Mouse (Mus musculus): Measurements from ENCODE around the gene Steap3.

Gene Steap3

DNA sequence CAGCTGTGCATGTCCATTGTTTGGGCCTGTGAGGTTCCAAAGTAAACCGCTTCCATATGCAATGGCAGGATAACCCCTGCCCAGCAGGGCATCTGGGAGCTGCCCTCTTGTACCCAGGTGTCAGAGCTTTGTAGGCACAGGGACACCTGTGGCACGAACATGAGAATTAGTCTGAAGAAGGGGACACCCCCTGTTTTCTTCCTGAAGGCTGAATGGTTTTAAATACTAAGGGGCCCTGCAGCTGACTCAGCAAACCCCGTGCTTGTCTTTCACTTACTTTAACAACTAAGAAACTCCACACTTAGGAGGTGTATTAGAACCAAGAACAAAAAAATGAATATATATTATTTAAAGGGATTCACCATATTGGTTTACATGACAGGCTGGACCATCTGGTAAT lies 74.4 kb downstream of the Steap3 start:
- no peak for DNase-seq (ENCODE audit: low spot score in 2 of 2)

DNA sequence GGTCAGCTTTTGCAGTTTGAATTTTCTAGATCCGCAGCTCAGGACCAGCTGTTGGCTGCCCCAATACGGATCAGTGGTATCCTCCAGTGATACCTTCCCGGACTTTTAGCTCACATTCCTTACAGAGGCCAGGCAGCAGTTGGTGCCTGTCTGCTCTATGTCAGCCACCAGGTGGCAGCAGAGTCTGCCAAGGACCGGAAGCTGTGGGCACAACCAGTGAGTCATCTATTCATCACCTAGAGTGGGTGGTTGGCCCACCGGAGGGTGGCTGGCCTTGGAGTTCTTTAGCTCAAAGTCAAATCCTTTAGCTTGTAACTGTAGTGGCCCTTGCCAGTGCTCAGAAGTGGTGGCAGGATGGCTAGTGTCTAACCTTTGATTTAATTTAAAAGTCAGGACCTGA lies 75.3 kb downstream of the Steap3 start:
- peak; percentile 84 to 86 for DNase-seq (ENCODE audit: low spot score in 2 of 2)

DNA sequence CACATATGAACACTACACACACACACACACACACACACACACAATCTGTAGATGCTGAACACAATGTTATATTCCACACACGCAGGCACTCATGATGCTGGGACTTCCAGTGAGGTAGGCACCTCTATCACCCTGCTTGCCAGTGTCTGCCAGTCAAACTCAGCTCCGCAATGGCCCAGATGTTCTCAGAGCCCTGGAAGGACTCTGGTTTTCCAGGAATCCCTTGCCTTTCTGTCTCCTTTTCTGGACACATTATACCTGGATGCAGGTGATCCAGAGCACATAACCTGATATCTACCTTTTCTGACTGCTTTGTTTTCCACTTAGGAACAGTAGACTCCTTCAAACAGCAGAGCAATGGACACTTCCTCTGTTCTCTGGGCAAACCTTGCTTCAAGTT lies 75.8 kb downstream of the Steap3 start:
- no peak for DNase-seq (ENCODE audit: low spot score in 2 of 2)

DNA sequence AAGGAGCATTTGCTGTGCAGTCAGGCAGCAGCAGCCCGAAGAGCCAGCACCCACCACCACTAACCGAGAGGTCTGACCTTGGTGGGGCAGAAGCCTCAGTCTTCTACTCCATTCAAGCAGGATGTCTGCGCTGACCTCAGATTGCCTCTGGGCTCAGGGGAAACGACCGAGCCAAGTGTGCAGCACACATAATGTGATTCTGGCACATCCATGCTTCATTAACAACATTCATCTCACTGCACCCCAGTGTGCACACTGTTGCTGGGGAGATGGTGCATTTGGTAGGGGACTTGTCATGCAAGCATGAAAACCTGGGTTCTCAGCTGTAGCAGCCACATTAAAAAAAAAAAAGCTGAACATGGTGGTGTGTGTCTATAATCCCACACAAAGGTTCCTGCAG lies 76.6 kb downstream of the Steap3 start:
- no peak for DNase-seq (ENCODE audit: low spot score in 2 of 2)

DNA sequence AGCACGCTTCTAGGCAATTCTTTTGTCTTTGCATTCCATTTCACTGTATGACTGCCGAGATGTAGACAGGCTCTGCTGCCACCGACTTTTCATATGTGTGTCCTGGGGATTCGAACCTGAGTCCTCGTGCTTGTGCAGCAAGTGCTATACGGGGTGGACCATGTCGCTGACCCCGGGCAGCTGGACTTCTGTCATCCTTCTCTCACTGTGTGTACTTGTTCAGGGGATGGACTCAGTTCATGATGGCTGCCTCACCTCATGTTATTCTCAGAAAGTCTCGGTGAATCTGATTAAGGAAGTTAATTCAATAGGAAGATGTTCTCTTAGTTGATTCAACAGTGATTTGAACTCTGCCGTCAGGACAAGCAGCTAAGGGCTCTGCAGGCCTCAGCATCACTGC lies 78.9 kb downstream of the Steap3 start:
- DNase-seq (ENCODE audit: low spot score in 2 of 2): no peak

DNA sequence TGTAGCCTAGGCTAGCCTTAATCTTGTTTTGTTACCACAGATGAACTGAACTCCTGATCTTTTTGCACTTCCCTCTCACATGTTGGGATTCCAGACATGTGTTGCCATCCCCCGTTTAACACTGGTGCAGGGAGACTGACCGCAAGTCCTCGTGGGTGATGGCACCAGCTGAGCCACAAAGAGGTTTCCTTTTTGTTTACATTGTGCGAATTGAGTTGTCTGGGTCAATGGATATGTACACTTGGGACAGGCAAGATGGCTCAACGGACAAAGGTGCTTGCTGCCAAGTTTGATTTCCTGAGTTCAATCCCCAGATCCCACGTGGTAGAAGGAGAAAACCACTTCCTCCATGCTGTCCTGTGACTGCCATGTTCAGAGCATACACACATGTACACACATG lies 80.2 kb downstream of the Steap3 start:
- no peak for DNase-seq (ENCODE audit: low spot score in 2 of 2)

DNA sequence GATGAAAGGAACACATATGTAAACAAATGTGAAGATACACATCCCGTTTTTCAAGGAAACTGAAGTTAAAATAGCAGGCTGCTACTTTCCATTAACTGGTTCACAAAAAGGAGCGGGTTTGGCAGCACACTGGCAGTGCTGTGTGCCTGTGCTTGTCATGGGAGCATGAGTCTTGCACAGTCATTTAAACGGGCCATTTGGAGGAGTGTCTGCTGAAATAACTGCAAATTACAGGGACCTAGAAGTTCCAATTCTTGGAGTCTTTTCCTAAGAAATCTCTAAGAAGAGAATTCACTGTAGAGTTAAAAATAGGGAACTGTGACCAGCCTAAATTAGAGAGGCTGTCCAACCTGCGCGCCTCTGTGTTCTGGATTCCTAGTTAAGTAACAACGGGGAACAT lies 81.6 kb downstream of the Steap3 start:
- DNase-seq (ENCODE audit: low spot score in 2 of 2): peak; percentile 30 to 35

DNA sequence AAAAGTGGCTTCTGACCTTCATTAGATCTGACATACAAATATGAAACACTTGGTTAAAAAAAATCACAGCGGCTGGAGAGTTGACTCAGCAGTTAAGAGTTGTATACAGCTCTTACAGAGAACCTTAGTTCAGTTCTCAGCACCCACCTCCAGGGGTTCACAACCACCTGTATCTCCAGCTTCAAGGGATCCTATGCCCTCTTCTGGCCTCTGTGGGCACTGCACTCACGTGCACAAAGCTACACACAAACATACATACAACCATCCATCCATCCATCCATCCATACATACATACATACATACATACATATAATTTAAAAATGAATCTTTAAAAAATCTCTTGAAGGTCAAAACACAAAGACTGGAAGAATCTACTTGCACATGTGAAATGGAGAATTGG lies 82.2 kb downstream of the Steap3 start:
- no peak for DNase-seq (ENCODE audit: low spot score in 2 of 2)

DNA sequence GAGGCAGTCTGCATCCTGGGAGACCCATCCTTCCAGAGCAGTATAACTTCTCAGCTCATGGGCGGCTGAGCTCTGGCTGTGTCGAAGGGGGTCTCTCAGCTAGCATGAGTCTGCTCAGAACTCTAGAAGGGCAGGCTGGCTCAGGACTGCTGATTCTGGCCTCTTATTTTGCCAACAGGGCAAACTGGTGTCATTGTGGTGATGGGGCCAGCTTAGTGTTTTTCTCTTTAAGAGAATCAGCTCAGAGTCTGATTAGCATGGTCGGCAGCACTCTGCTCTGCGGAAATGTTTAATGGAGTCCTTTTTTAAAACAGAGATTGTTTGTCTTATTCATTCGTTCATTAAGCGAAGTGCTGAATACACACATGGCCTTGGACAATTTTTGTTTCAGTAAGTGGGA lies 83.3 kb downstream of the Steap3 start:
- DNase-seq (ENCODE audit: low spot score in 2 of 2): peak in 1 of 2 experiments; percentile 20

DNA sequence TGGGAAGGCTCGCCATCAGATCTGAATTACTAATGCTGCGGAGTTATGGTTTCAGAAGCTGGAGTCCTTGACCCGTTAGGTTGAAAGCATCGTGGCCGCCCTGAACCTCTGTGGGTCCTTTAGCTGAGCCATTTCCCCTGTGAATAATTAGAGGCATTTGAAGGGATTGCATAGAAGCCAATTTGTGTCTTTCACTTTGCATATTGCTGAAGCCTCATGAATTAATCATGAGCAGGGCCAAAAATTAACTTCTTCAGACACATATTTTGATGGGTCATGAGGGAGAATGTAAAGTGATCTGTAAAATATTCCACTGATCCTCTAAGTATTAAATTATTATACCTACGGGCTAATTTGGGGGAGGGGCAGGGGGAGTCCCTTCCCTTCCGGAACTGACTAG lies 85.4 kb downstream of the Steap3 start:
- no peak for DNase-seq (ENCODE audit: low spot score in 2 of 2)

DNA sequence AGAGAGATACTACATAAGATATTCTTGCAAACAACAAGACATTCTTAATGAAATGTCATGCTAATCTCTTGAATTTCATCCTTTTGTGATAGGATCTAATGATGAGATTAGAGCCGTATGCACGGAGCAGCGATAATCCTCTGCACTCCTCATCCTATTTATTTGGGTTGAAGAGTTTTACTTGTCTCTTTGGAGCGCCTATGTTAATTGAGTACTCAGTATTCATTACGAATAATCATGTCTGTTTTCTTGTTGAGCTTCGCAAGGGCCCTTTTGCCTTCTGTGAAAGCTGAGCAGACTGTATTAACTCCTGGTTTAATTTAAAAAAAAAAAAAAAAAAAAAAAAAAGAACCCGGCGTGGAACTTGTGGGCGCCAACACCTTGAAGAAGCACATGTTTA lies 85.8 kb downstream of the Steap3 start:
- DNase-seq (ENCODE audit: low spot score in 2 of 2): no peak

DNA sequence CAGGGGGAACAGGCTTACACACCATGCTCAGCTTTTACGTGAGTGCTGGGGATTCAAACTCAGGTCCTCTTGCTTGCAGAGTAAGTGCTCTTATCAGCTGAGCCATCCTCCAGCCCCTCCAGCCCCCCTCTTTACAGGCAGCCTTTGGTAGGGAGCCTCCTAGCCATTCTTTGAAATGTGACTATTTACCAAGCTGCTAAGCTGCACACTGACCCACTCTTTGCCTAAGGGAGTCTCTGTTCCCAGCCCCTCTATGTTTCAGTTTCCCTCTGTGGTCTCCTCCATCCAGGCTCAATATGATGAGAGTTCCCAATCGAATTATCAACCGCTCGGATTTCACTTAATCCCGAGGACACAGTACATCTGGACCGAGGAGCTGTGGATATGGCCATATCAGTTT lies 86.3 kb downstream of the Steap3 start:
- no peak for DNase-seq (ENCODE audit: low spot score in 2 of 2)

DNA sequence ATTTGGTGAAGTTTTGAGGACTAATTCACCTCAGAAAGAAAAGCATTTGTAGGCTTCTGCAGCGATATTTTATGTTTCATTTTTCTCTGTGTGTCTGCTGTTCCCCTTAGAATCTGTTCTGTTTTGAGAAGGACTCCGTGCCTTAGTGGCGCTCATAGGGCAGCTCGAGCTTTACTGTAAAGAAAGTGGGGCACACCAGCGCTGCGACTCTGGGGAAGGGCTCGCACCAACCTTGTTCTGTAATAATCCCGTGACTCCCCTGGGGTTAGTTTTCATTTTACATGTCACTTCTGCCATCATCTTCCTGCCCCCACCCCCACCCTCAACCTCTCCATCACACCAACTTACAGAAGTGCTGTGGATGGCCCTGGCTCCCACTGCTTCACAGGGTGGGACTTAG lies 95.4 kb downstream of the Steap3 start:
- no peak for DNase-seq (ENCODE audit: low spot score in 2 of 2)

DNA sequence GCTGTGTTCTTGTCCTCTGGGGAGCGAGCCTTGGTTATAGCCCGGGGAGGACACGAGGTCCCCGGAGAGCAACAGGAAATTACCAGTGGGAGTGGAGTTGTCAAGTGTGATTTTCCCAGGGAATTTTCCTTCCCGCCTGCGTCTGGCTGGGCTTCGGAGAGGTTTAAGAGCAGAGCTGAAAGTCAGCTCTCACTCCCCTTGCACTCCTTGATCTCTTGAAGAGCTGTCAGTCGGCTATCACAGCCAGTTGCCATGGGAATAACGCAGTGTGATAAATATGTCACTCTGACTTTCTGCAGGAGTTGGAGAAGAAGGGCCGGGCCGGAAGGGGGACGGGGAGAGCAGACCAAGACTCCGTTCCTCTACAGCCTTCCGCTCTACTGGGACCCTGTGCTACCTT lies 96.2 kb downstream of the Steap3 start:
- DNase-seq (ENCODE audit: low spot score in 2 of 2): no peak

DNA sequence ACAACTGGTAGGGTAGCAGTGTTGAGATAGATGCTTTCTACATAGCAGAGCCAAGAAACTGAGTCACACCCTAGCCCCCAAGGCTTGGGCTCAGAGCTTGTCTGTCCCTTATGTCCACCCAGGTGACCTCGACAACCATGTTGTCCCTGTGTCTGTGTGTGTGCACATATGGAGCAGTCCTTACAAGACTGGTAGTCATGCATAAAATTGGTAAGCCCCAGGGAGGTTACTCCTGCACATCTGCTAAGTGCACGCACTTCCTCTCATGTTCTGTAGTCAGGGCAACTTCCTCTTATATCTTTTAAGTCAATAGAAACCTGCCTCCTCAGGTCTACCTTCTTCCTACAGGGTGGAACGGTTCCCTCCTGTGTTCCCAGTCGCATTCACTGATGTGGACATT lies 97.5 kb downstream of the Steap3 start:
- DNase-seq (ENCODE audit: low spot score in 2 of 2): no peak

DNA sequence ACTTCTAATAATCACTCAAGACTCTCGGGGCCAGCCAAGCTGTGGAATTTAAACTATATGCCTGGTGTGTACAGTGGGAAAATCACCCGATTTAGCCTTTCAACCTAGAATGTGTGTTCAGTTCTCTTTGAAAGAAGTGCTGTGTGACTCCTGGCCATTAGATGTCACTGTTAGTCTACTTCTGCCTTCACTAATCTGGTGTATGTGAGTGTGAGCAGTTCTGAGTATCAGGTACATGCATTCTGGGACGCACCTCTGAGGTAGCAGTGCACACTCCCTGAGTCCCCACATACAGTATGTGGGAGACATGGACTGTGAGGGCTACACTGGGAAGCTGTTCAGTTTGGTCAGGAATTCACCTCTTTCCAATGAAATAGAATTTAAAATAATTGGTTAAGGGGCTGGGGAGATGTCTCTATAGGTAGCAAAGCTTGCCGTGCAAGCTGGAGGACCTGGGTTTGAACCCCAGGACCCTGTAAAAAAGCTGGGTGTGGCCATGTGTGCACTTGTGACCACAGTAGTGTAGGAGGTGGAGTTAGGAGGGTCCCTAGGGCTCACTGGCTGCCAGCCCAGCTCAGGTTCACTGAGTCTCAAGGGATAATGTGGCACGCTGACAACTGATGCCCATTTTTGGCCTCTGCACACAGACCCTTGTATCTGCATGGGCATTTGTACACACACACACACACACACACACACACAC lies 100.5 kb downstream of the Steap3 start:
- peak; percentile 66 to 72 for DNase-seq (ENCODE audit: low spot score in 2 of 2)

DNA sequence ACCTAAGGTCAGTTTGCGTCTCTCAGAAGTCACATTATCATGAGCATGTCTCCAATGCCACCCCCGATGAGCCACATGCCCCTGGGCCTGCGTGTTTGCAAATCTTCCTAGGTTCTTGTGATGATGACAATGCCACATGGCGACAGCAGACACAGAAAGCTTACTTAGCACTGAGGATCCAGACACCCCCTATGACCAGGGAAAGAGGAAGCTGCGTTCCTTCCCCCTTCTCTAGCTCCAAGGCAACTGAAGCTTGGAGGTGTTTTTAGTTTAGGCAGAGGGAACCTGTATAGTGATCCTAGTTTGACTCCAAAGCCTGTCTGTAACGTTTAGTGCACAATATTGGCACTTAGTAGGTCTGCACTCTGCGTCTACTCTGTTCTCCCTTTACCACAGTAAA lies 102.2 kb downstream of the Steap3 start:
- DNase-seq (ENCODE audit: low spot score in 2 of 2): no peak

DNA sequence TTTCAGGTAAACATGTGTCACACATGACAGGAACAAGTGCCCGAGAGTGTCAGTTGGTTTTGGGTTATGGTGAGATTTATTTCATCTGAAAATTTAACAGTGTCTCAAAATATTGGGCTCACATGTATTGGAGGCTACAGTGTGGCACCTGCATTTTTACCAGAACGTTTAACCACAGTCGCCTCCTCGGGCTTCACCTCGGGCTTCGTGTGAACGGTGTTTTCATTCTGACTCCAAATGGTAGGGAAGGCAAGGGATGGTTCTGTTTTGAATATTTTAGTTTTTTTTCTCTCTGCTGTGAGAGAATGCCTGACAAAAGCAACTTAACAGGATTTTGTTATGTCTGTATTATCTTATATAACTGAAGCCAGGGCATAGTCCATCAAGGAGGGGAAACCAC lies 103.8 kb downstream of the Steap3 start:
- no peak for DNase-seq (ENCODE audit: low spot score in 2 of 2)

DNA sequence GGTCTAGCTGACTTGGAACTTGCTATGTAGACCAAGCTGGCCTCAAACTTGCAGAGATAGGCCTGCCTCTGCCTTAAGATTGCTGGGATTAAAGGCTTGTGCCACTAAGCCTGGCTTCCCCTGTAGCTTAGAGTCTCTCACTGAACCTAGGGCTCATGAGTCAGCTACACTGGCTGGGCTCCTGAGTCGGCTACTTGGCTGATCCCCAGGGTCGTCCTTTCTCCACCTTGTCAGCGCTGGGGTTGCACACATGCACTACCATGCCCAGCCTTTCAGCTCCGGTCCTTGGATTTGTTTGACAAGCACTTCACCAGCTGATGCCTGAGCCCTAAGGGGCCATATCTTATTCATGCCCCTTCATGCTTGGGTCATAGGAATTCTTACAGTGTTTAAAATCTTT lies 104.5 kb downstream of the Steap3 start:
- no peak for DNase-seq (ENCODE audit: low spot score in 2 of 2)

DNA sequence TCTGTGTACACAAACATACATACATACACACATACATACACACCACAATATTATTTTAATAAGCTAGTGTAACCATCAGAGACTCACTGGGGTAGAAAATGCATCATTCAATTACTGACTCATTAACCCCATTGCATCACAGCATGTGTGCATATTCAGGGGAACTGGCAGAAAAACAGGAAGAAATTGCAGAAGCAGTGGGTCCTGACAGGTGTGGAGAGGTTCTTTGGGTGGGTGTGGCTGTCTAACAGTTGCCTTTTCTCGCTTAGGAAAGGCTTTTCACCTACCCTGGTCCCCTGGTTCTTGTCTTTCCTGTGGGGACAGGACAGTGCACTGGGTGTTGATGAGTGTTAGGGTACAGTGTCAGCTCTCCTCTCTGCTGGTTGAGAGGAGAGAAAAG lies 109.9 kb downstream of the Steap3 start:
- no peak for DNase-seq (ENCODE audit: low spot score in 2 of 2)

DNA sequence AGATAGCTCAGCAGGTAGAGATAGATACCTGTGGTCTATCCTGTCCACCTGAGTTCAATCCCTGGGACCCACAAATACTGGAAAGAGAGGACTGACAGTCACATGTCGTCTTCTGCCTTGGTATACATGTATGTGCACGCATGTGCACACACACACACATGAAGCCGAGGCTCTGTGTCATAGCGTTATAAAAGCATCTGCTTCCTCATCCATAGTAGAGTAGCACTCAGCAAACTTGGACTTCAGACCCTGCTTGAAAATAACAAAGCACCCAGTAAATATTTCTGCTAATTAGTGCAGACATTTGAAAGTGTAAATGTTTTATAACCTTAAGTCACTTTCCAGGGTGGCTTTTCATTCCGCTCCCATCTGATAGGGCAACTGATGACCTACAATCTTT lies 111.0 kb downstream of the Steap3 start:
- DNase-seq (ENCODE audit: low spot score in 2 of 2): no peak

DNA sequence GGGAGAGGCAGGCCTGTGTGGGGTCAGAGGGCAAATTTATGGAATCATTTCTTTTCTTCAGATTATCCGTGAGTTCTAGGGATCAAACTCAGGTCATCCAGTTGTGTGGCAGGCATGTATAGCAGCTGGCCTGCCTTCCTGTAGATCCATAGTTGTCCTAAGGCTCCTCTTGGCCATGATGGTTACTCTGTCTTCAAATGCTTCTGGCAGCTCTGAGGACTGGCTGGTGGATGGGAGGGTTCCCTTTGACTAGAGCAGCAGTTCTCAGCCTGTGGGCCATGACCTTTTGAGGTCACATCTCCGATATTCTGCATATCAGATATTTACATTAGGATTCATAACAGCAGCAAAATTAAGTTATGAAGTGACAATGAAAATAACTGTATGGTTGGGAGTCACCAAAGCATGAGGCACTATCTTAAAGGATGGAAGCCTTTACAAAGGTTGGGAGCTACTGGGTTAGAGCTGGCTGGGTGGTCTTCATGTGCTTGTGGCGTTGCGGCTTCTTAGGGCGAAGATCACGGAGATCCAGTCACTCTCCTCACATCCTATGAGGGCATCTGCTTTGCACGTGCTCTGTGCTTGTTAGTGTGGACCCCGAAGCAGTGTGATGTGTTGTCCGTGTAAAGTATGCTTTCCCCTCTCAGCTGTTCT lies 113.9 kb downstream of the Steap3 start:
- no peak for DNase-seq (ENCODE audit: low spot score in 2 of 2)

DNA sequence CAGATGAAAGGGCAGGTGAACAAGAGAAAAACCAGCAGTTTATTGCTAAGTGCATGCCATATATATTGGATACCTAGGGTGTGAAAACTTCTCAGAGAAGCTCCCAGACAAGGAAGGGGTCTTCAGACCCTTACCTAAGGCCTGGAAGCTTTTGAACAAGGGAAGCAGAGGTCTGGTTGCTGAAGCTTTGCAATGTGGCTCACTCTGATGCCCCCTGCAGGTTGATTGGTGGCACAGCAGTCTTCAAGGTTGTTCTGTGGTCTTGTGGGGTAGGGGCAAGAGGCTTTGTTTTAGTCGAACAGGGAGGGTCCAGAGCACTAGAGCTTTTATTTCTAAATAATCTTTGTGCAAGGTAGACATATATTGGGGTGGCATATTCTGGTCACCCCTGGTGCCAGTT lies 117.2 kb downstream of the Steap3 start:
- DNase-seq (ENCODE audit: low spot score in 2 of 2): peak; percentile 34 to 49

DNA sequence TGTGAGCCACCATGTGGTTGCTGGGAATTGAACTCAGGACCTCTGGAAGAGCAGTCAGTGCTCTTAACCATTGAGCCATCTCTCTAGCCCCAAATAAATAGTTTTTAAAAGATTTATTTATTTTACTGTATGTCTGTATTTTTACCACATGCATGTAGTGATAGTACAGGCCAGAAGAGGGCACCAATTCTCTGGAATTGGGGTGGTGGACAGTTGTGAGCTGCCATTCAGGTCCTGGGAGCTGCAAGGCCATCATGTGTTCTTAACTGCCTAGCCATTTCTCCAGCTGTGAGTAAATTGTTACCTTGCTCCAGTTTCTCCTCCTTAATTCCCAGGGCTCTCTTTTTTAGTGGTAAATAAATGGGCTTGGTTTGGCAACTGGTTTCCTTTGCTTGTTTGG lies 118.3 kb downstream of the Steap3 start:
- DNase-seq (ENCODE audit: low spot score in 2 of 2): peak; percentile 27 to 52

Measured in right cerebral cortex, adult 2 months (tissue).